Mouse (Mus musculus) olfactory bulb, adult 2 months (tissue): ENCODE measurements around the gene Svs3a.
"Not testable (repeated sequence)": the region's sequence is repeated elsewhere in the genome, so short reads cannot be mapped to it uniquely, and the experiment has no call there.

Experiments used
- CTCF ChIP-seq: fragments of 200-500 bp; IDR thresholded peaks from 2 replicates; pipeline ENCODE4 v1.5.1; 2012; ENCODE audit warnings: low read depth, mild to moderate bottlenecking, low read length, moderate library complexity; ENCODE audit not compliant: insufficient read depth
- POLR2A ChIP-seq: fragments of 200-500 bp; IDR thresholded peaks from 2 replicates; pipeline ENCODE4 v1.6.1; 2012; ENCODE audit warnings: mild to moderate bottlenecking, low read depth, low read length, moderate library complexity; ENCODE audit not compliant: insufficient read depth

- TF ChIP-seq POLR2A, CTCF: not testable (repeated sequence)
Measured at GRCm38 (mm10) chr2:164315460-164315859, 26.4 kb downstream of the Svs3a start.
